Mouse (Mus musculus) brain, embryonic 14.5 days (tissue): ENCODE data around the gene Dxo.

Source experiments
- CTCF ChIP-seq: fragments of 200-500 bp; IDR thresholded peaks from 2 replicates; pipeline ENCODE4 v1.5.1; 2012; ENCODE audit warnings: inconsistent platforms, mild to moderate bottlenecking, moderate library complexity, borderline replicate concordance; ENCODE audit not compliant: insufficient read depth, insufficient read length; ENCODE audit errors: extremely low read depth
- POLR2A ChIP-seq: fragments of 200-500 bp; IDR thresholded peaks from 2 replicates; pipeline ENCODE4 v1.6.1; 2012; ENCODE audit warnings: mild to moderate bottlenecking, inconsistent platforms, borderline replicate concordance; ENCODE audit not compliant: poor library complexity, insufficient read depth, insufficient read length, severe bottlenecking; ENCODE audit errors: extremely low read depth

GRCm38 (mm10) chr17:34879336-34879879, 42.6 kb downstream of the Dxo start, which contains the start of gene Zbtb12:
- TF ChIP-seq CTCF (no peak), POLR2A (no peak)
